Mouse (Mus musculus) urinary bladder, postnatal 10 days (tissue): ENCODE results near the gene C730034F03Rik.

Source experiments
- DNase-seq: peaks from one replicate; pipeline ENCODE4 v3.0.0; 2022; ENCODE audit warnings: low spot score

Gene C730034F03Rik

DNA sequence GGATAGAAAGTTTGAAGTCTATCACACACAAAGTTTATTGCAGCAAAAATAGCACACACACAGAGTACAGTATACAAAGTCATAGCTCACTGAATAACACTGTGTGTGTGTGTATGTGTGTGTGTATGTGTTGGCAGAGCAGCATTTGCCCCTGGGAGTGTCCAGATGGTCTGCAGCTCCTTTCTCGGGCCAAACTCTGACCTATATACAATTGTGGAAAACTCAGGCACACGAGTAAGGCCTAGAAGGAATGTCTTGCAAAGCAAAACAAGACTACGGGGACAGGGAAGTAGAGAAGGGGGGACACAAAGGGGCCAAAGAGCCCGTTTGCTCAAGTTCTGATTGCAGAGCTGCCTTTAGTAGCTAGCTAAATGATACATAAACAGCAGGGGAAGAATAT, 3.6 kb downstream of the C730034F03Rik start:
- no peak for DNase-seq

DNA sequence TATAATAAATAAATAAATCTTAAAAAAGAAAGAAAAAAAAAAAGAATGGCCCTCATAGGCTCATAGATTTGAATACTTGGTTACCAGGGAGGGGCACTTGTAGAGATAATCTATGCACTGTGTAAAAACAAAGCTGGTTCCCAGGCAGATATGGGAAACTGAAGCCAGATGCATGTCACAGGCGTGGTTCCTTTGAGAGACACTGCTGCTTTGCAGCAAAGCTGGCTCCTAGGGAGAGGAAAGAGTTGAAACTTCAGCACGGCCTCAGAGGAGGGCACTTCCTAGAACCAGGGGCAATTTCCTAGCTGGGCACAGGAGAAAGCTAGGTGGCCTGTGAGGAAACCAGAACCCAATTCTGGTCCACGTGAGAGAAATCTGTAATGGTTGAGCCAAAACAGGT, 4.7 kb downstream of the C730034F03Rik start:
- no peak for DNase-seq

DNA sequence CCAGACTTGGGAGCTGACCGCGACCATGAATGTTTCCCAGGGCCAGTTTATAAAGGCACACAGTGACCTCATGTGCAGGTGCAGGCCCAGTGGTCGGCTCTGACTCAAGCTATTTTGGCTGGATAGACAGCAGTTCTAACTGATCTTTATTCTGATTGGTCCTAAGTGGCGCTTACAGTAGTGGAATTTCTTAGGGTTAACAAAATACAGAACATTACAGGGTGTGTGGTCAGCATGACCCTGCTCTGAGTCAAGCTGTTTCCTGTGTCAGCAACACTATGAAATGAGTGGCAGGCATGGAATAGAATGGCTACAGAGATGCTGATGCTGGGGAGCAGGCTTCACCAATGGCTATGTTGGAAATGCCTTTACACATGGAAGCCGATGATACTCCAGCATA, 6.5 kb downstream of the C730034F03Rik start:
- DNase-seq: no peak

DNA sequence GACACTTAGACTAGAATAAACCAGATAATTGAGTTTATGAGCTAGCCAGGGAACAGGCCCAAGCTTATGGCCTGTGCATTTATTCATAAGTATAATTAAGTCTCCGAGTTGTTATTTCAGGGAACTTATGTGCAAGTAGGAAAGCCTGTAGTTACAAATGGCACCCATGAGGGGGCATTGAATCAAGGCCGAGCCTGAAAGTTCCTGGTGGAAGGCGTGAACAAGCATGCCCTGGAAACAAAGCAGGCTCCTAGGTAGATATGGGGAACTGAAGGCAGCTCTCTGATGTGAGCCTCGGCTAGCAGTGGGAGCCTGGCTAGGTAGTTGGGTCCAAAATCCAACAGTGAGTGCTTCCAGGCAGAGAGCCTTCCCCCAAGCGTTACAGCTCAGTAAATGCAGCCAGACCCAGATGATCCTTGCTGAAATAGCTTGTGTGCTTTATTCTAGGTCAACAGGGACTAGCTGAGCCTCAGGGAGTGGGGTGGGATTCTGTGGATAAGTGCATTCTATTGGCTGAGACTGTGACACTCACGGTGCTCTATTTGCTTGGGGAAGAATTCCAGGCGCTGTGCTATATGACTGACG, 13.2 kb downstream of the C730034F03Rik start:
- DNase-seq: no peak

DNA sequence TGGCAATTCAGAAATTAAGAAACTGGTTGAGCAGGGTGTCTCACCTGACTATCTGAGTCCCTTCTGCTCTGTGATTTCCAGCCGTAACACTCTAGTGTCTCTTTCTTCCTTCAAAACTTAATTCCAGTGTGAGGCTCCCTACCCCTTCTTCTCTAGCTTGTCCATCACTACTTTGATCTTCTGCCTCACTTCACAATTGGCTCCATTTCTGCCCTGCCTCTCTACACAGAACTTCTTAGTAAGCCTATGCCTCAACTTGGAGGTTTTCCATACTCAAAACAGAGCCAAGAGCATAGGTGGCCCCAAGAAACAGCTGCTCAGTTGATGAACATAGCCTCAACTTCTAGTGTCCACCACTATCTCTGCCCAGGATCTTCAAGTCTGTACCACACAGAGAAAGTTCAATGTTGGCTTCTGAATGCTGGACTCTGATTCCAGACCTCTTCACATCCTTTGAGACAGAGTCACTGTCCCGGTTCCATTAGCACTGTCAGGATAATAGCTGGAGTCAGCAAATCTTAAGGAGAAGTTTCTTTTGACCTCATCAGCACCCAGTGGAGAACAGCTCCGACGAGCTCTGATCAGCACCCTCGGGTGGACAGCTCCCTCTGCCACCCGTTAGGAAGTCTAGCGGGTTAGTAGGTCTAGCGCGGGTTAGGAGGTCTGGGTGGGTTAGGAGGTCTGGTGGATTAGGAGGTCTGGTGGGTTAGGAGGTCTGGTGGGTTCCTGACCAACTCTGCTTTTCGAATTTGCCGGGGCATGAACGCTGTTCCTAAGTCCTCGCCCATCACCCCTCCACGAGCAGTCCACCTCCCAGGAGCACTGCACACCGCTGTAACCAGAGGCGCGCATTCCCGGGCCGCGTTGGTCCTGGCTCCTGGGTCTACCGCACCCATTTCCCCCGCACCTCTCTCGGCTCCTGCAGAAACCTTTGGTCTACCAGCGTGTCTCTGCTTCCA, 23.8 kb downstream of the C730034F03Rik start:
- no peak for DNase-seq

DNA sequence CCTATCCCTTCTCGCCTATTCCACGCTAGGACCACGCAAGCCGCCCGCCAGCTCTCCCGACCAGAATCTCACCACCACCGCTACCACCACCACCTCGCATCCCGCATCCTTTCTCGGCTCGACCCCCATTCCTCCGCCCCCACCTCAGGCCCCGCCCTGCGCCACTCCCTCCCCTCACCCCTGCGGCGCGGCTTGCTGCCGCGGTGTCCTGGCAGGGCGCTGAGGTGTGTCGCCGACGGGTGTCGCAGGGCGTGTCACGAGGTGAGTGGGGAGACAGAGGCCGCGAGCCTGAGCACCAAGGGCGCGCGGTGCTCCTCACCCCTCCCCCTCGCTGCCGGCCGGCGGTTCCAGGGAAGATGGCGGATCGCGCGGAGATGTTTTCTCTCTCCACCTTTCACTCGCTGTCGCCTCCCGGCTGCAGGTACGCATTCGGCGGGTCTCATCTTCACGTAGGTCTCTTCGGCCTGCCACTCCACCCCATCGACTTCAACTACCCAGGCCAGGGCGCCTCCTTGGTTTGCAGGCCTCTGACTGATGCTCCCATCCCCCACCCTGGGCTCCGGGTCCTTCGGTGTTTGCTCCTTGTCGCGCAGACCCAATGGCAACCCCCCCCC, 24.6 kb downstream of the C730034F03Rik start, which contains the start of gene Mapk8ip2:
Gene Mapk8ip2, plus strand, starts transcription at position 49 of the 614 bp plus-strand sequence.
- no peak for DNase-seq

DNA sequence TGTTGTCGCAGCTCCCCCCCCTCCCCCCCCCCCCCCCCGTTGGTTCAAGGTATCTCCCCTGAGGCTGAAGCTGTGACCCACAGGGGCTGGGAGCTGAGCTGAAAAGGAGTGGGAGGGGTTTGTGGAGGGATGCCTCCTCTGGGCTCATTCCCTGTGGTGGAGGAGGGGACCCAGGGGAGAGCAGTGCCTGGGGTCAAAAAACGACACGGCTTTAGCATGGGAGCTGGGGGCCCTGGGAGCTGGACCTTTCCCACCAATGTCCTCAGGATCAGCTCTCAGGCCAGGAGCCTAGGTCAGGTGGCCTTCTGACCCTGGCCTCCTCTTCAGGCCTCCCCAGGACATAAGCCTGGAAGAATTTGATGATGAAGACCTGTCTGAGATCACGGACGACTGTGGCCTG, 25.5 kb downstream of the C730034F03Rik start:
- no peak for DNase-seq

DNA sequence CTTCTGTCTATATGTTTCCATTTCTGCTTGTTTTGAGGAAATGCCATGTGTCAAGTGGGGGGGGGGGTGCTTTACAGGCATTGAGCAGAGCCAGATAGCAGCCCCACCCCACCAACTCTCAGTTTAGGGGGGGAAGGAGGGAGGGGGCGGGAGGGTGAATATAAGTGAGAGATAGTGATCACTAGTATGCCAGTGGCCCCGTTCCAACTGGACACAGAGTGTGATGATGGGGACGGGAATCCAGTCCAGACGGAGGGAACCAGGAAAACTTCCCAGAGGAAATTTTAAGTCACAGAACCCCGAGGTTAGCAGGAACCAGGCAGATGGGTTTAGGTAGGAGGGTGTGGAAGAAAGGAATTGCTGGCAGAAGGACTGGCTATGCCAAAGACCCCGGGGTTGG, 26.3 kb downstream of the C730034F03Rik start:
- DNase-seq: no peak

DNA sequence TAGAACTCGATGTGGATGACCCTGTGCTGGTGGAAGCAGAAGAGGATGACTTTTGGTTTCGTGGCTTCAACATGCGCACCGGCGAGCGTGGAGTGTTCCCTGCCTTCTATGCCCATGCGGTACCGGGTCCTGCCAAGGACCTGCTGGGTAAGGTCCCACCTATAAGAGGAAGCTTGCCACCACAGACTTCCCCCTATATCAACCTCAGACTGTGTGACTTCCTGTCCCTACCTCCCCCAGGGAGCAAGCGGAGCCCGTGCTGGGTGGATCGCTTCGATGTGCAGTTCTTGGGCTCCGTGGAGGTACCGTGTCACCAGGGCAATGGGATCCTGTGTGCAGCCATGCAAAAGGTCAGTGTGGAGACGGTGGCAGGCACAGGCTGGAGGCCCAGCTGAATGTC, 29.6 kb downstream of the C730034F03Rik start:
- no peak for DNase-seq

DNA sequence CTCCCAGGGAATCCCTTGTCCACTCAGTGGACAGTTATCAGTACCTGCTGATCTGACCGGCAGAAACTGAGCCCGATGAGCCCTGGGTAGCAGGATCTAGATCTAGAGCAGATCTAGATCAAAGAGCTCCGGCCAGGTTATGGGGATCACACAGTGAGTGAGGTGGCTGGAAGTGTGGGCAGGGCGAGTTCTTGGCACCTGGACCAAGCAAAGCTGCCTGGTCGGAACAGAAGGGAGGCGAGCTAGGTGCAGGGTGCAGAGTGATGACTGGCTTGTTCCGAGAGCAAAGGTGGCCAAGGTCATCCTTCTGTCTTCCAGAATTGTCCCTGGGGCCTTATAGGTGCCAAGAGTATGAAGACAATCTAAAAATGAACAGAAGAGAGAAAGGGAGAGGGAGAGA, 30.4 kb downstream of the C730034F03Rik start:
- DNase-seq: no peak

DNA sequence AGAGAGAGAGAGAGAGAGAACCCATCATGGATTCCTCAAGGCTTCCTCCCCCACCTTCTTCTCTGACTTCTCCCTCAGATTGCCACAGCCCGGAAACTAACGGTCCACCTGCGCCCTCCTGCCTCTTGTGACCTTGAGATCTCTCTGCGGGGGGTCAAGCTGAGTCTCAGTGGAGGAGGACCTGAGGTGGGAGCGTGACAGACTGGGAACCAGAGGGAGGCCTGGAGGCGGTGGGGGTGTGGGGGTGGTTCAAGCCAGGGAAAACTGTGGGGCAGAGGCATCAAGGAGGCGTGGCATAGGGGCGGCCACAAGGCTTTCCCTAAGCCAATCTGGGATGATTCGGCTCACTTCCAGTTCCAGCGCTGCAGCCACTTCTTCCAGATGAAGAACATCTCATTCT, 30.9 kb downstream of the C730034F03Rik start:
- DNase-seq: no peak

DNA sequence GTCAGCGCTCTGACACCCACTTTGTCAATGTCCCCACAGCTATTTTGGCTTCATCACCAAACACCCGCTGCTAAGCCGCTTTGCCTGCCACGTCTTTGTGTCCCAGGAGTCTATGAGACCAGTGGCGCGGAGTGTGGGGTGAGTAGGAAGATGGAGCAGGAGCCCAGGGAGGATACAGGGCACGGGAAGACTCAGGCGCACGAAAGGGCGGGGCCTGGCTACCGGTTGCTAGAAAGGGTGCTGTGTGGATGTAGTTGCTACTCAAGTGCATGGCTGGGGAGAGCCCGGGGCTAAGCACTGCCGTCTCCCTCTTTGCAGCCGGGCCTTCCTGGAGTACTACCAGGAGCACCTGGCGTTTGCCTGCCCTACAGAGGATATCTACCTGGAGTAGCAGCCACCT, 31.9 kb downstream of the C730034F03Rik start:
- DNase-seq: no peak

DNA sequence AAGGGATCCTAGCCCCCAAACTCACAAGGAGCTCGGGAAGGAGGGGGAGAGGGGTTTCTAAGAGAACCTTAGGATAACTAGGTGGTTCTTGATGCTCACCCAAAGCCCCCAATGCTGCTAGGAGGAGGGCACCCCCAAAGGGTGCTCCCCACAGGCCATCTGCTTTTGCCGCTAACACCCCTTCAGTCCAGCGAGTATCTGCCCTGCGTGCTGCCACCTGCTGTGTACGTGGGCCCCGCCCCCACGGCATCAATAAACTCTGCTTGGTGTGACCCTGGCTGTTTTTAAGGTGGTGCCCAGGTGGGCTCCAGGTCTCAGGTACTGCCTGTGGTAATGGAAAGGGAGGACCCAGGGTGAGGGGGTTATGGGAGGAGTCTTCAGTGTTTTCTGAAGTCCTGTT, 32.8 kb downstream of the C730034F03Rik start:
- DNase-seq: no peak

DNA sequence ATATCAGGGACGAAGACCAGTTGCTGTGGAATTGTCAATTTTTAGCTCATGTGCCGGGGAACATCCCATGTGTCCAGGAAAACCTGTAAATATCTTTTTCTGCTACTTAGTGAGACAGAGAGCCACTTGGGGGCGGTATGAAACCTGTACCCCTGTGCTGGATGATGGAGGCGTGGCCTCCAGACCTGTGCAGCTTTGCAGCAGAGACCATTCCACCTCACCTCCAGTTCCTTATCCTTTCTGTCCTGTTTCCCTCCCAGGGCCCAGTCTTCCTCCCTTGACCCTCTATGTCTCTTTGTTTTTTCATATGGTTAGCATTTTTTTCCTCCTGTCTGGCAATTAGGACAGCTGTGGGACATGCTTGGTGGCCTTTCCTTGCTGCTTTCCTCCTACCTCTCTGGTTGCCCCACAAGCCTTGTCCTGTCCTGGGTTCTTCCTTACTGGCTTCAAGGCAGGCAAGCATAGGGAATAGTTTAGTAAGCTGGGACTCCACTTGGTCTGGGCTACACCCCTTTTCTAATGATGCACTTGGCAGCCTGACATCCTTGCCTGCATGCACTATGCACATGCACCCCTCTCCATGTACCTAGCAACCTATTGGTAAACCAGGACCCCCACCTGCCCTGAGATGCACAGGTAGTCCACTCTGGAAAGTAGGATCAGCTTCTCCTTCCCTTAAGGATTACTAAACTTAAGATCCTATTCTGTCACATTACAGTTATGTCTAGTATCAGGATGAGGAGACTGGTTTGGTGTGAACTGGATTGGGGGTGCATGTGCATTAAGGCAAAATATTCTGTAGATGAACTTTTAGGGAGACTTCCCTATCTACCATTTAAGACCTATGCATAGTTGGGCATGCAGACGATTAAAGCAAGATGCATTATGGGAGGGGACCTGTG, 34.2 kb downstream of the C730034F03Rik start:
- DNase-seq: no peak

DNA sequence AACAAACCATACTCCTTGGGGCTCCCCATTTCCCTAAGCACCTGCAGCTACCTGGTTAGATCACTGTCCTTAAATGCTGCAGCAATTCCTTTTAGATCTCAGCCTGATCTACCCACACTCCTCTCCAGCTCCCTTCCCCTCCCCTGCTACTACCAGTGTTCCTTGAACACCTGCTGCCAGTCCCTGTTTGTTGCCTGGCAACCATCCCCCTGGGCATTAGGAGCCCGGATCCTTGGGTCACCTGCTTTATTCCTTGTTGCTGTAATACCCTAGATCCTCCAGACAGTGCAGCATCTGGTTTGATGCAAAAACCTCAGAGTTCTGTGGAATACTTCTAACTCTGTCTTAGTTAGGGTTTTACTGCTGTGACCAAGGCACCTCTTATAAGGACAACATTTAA, 35.7 kb downstream of the C730034F03Rik start:
- DNase-seq: no peak

DNA sequence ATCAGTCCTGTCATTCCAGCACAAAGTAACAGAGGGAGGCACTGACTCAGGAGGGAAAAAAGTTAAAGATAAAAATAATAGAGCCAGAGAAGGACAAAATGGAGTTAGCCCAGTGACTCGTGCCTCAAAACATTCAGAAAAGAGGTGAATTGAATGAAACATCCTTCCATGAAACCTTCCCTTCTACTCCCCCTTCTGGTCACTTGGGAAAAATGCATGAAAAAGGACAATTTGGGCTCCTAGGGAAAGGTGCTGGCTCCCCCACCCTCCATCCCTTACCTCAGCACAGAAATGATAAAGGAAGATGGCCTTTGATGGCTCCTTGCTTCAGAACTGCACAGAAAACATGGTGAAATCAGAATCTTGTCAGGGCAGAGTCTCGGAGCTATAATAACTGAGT, 39.2 kb downstream of the C730034F03Rik start:
- DNase-seq: no peak

DNA sequence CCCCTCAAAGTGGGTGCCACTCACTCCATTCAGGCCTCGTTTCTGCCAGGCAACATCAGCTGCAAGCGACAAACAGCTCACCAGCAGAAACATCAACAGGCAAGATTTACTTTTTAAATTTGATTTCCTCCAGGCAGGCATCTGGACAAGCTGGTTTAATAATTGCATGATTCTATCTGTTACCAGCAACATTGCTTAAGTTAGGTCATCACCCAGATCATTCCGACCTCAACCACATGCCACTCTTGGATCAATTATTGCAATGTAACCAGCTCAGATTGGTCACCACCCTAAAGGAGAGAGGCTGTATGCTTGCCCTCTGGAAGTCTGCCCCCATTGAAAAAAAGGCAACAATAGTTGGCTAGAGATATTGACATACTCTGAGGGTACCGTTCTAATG, 42.1 kb downstream of the C730034F03Rik start:
- no peak for DNase-seq

DNA sequence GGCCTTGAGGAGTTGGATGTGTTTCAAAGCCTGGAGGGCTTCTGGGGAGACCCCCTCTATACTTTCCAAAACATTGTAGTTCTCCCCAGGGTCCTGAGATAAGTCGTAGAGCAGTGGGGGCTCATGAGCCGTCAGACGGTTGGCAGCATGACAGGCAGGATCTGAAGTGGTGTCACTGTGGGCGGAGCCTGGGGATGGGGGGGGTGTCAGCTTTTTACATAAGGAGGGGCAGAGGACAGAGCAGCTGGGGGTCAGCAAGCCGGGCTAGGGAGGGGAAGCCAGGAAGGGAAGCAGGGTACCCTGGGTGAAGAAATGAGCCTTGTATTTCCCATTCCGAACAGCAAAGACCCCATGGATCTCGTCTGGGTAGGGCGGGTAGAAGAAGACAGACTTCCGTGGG, 44.0 kb downstream of the C730034F03Rik start:
- DNase-seq: no peak

DNA sequence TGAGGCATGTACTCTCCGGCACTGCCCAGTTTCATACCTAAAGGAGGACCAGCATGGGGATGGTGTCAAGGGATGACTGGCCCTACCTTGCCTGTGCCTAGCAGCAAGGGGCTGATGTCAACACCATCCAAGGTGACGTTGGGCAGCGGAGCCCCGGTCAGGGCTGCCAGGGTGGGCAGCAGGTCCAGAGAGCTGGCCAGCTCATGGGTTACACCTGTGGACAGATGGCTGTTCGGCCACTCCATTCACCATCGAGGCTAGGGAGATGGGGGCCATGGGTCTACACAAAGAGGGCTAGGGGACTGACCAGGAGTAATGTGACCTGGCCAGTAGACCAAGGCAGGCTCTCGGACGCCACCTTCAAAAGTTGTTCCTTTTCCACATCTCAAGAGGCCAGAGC, 44.5 kb downstream of the C730034F03Rik start:
- no peak for DNase-seq

DNA sequence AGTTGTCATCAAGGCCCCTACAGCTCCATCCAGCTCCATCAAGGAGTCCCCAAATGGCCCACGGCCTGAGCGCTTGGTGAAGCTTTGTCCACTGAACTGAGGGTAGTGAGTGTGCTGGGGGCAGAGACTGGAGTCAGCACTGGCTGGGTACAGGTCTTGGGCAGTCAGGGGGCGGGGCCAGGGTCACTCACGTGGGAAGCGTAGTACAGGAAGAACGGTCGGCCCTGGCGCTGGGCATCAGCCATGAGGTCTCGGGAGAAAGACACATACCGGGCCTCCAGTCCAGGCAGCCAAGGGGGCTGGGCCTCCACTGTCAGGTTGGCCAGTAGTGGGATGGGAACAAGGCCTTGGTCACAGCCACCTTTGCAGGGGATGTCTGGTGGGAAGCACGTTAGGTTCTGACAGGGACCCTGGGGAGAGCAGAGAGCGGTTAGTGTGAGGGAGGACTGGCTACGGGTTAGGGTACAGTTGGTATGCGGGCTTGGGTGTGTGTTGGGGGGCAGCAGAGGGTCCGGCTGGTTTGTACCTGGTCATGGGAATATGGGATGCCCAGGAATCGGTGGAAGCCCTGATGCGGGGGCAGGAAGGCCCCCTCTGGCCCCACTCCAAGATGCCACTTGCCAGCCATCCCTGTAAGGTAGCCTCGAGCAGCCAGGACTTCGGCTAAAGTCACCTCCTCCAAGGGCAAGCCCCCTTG, 45.4 kb downstream of the C730034F03Rik start:
- DNase-seq: no peak

DNA sequence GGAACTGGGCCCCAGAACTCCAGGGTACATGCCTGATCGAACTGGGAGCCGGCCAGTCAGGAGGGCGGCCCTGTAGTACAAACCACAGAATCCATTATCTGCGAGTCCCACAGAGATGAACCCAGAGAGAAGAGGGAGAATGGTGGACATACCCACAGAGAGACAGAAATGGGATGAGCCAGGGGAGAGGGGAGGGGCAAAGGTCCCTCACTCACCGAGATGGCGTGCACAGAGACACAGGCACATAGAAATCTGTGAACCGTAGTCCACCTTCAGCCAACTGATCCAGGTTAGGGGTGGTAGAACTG, 45.9 kb downstream of the C730034F03Rik start:
- DNase-seq: no peak
